Mouse (Mus musculus): ENCODE results near the gene Alg9.

Alg9 gene

GRCm38 (mm10) chr9:50774991-50775612 is at the start of gene Alg9, which contains the start of gene 1110032A03Rik:
Alg9 (plus strand) TSS chr9:50775019.
1110032A03Rik (minus strand) TSS chr9:50775520.
- peak; percentile 87 for DNase-seq (ENCODE audit: low read depth, low spot score)

- no peak for DNase-seq (ENCODE audit: low read depth, low spot score)
These were observed 48.8 kb upstream of the Alg9 start for GRCm38 (mm10) chr9:50725921-50726590.

- peak; percentile 67 for DNase-seq (ENCODE audit: low read depth, low spot score)
These were observed 47.5 kb upstream of the Alg9 start for GRCm38 (mm10) chr9:50727171-50727924.

- peak; percentile 92 for DNase-seq (ENCODE audit: low read depth, low spot score)
These were observed 46.7 kb upstream of the Alg9 start for GRCm38 (mm10) chr9:50727925-50728651.

- no peak for DNase-seq (ENCODE audit: low read depth, low spot score)
These were observed 45.2 kb upstream of the Alg9 start for GRCm38 (mm10) chr9:50729600-50729999.

- no peak for DNase-seq (ENCODE audit: low read depth, low spot score)
These were observed 42.3 kb upstream of the Alg9 start for GRCm38 (mm10) chr9:50732560-50732959.

GRCm38 (mm10) chr9:50734989-50735388 is 39.8 kb upstream of the Alg9 start:
- DNase-seq (ENCODE audit: low read depth, low spot score), result no peak

- peak; percentile 87 for DNase-seq (ENCODE audit: low read depth, low spot score)
These were observed 35.6 kb upstream of the Alg9 start, which contains the start of gene Dixdc1 for GRCm38 (mm10) chr9:50738914-50739870. Dixdc1 (minus strand) TSS chr9:50739517.

- DNase-seq (ENCODE audit: low read depth, low spot score), result peak; percentile 48
These were observed 33.7 kb upstream of the Alg9 start for GRCm38 (mm10) chr9:50740867-50741784.

- DNase-seq (ENCODE audit: low read depth, low spot score), result no peak
These were observed 32.6 kb upstream of the Alg9 start for GRCm38 (mm10) chr9:50742261-50742660.

GRCm38 (mm10) chr9:50742744-50743143 is 32.1 kb upstream of the Alg9 start:
- DNase-seq (ENCODE audit: low read depth, low spot score), result no peak

- no peak for DNase-seq (ENCODE audit: low read depth, low spot score)
These were observed 29.0 kb upstream of the Alg9 start for GRCm38 (mm10) chr9:50745806-50746205.

GRCm38 (mm10) chr9:50746214-50746677 is 28.6 kb upstream of the Alg9 start, which contains the start of gene 2310030G06Rik:
2310030G06Rik (minus strand) TSS chr9:50746536.
- no peak for DNase-seq (ENCODE audit: low read depth, low spot score)

- no peak for DNase-seq (ENCODE audit: low read depth, low spot score)
These were observed 24.1 kb upstream of the Alg9 start for GRCm38 (mm10) chr9:50750706-50751105.

- DNase-seq (ENCODE audit: low read depth, low spot score), result no peak
These were observed 23.5 kb upstream of the Alg9 start, which contains the start of gene Cryab for GRCm38 (mm10) chr9:50751323-50751722. Cryab (plus strand) TSS chr9:50751325.

- DNase-seq (ENCODE audit: low read depth, low spot score), result no peak
These were observed 22.7 kb upstream of the Alg9 start, which contains the start of gene Hspb2 for GRCm38 (mm10) chr9:50752054-50752602. Hspb2 (minus strand) TSS chr9:50752354.

- peak; percentile 79 for DNase-seq (ENCODE audit: low read depth, low spot score)
These were observed 21.8 kb upstream of the Alg9 start for GRCm38 (mm10) chr9:50752784-50753615.

- DNase-seq (ENCODE audit: low read depth, low spot score), result peak; percentile 57
These were observed 20.9 kb upstream of the Alg9 start for GRCm38 (mm10) chr9:50753947-50754346.
